In the genomic region with DNA sequence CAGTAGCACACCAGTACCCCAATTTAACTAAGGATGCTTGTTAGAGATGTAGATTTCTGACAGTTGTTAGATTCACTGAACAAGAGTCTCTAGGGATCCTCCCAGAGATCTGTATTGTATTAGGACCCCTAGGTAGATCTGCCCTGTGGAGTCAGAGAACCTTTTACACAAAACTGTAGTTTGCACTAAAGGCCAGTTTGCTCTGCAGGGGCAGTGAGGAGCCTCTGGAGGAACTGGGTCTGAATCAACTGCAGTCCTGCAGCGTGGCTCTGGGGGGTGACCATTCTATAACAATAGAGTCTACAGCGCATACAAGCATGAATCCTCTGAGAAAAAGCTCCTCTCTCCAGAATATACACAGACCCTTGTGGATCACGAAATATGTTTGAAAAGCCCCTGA, we compare ENCODE assay signal across 10 mouse cellular contexts.
"Had no signal": no experiment of that assay in that cellular context is flagged by ENCODE, and none has a peak within 500 bp of the region (broad histone marks: within the 10 kb centered on the region; RNA-seq: fewer than 3 reads in every experiment).

No protein-coding gene starts in this region.

- DNase-seq: gastrocnemius, adult 2 months; gastrocnemius, postnatal 10 days; gastrocnemius, postnatal 25 days; heart, postnatal 36 days; kidney, adult 11 months; kidney, adult 2 months; kidney, adult 9 months; kidney, postnatal 14 days; kidney, postnatal 36 days; left cerebral cortex, postnatal 4 days had no signal
